19 mouse cellular contexts compared by ENCODE assay signal in genomic region chr2:107609872-107610559, GRCm38 (mm10).
DNase-seq lines count a peak whose midpoint lies in the region; ATAC-seq and TF ChIP-seq lines count a peak whose summit lies in the region.
"Had no signal": no experiment of that assay in that cellular context is flagged by ENCODE, and none has a peak within 500 bp of the region (broad histone marks: within the 10 kb centered on the region; RNA-seq: fewer than 3 reads in every experiment).

No protein-coding gene starts in this region.

- no peak overlapping the region for H3K9ac ChIP-seq in embryonic facial prominence, embryonic 11.5 days (replicated peaks; ENCODE audit: low read length)
- no peak overlapping the region for H3K9ac ChIP-seq in midbrain, postnatal 0 days (replicated peaks; ENCODE audit: low read length, poor library complexity, severe bottlenecking)
- no peak overlapping the region for H3K9ac ChIP-seq in hindbrain, embryonic 13.5 days
- no peak overlapping the region for H3K9ac ChIP-seq in forebrain, embryonic 12.5 days

- peak; percentile 10 for DNase-seq in embryonic facial prominence, embryonic 11.5 days (ENCODE audit: low spot score)
- no peak for DNase-seq in embryonic facial prominence, embryonic 10.5 days (ENCODE audit: low spot score)
- peak; percentile 8 for DNase-seq in midbrain, postnatal 0 days (ENCODE audit: low spot score)
- no peak for DNase-seq in midbrain, embryonic 10.5 days (ENCODE audit: low spot score)
- peak; percentile 66 for DNase-seq in retina, embryonic 14.5 days (ENCODE audit: low spot score)
- no peak for DNase-seq in layer of hippocampus, postnatal 14 days (ENCODE audit: low spot score in 2 of 2)
- DNase-seq: adrenal gland, postnatal 10 days; cerebellum, adult 11-12 months; cerebellum, adult 9-10 months; cerebellum, postnatal 25 days; gastrocnemius, postnatal 36 days; heart, adult 18-20 months; heart, postnatal 10 days; heart, postnatal 4 days had no signal

- no peaks in the 10 kb centered on the region for H3K36me3 ChIP-seq in embryonic facial prominence, embryonic 11.5 days (replicated peaks; ENCODE audit: control insufficient read depth, insufficient read depth, low read depth, low read length)
- no peaks in the 10 kb centered on the region for H3K36me3 ChIP-seq in embryonic facial prominence, embryonic 10.5 days (replicated peaks)
- no peaks in the 10 kb centered on the region for H3K36me3 ChIP-seq in midbrain, postnatal 0 days (ENCODE audit: insufficient read depth, low read length)
- no peaks in the 10 kb centered on the region for H3K36me3 ChIP-seq in midbrain, embryonic 10.5 days
- no peaks in the 10 kb centered on the region for H3K36me3 ChIP-seq in hindbrain, embryonic 13.5 days
- H3K36me3 ChIP-seq in forebrain, embryonic 12.5 days (replicated peaks), result no peaks in the 10 kb centered on the region
- H3K36me3 ChIP-seq: heart, embryonic 10.5 days had no signal

- no peak overlapping the region for H3K4me3 ChIP-seq in embryonic facial prominence, embryonic 11.5 days (ENCODE audit: low read depth, low read length)
- H3K4me3 ChIP-seq in embryonic facial prominence, embryonic 10.5 days, result no peak overlapping the region
- H3K4me3 ChIP-seq in midbrain, postnatal 0 days (ENCODE audit: low read depth, low read length), result no peak overlapping the region
- H3K4me3 ChIP-seq in midbrain, embryonic 10.5 days, result no peak overlapping the region
- H3K4me3 ChIP-seq in hindbrain, embryonic 13.5 days, result no peak overlapping the region
- H3K4me3 ChIP-seq in forebrain, embryonic 12.5 days (replicated peaks), result no peak overlapping the region
- H3K4me3 ChIP-seq: heart, embryonic 10.5 days had no signal

- ATAC-seq in embryonic facial prominence, embryonic 11.5 days (replicated peaks; ENCODE audit: insufficient number of reproducible peaks, low FRiP score, low TSS enrichment, low read depth), result no peak
- no peak for ATAC-seq in midbrain, postnatal 0 days (ENCODE audit: low FRiP score)
- ATAC-seq in hindbrain, embryonic 13.5 days (ENCODE audit: low FRiP score), result peak; percentile 61; the same call in 1 of the 2 replicates
- no peak for ATAC-seq in forebrain, embryonic 12.5 days (ENCODE audit: low FRiP score)
- ATAC-seq: forebrain, embryonic 14.5 days; intestine, embryonic 16.5 days had no signal

- no peak overlapping the region for H3K4me2 ChIP-seq in embryonic facial prominence, embryonic 11.5 days (ENCODE audit: low read depth, low read length)
- H3K4me2 ChIP-seq in midbrain, postnatal 0 days (ENCODE audit: low read depth, low read length, poor library complexity, severe bottlenecking), result no peak overlapping the region
- H3K4me2 ChIP-seq in hindbrain, embryonic 13.5 days, result no peak overlapping the region
- no peak overlapping the region for H3K4me2 ChIP-seq in forebrain, embryonic 12.5 days

- no peaks in the 10 kb centered on the region for H3K27me3 ChIP-seq in embryonic facial prominence, embryonic 11.5 days (ENCODE audit: control insufficient read depth, insufficient read depth, low read length)
- no peaks in the 10 kb centered on the region for H3K27me3 ChIP-seq in embryonic facial prominence, embryonic 10.5 days (replicated peaks; ENCODE audit: low read depth, poor library complexity, severe bottlenecking)
- no peaks in the 10 kb centered on the region for H3K27me3 ChIP-seq in midbrain, postnatal 0 days (ENCODE audit: insufficient read depth, low read length)
- no peaks in the 10 kb centered on the region for H3K27me3 ChIP-seq in midbrain, embryonic 10.5 days (ENCODE audit: low read depth, poor library complexity, severe bottlenecking)
- H3K27me3 ChIP-seq in hindbrain, embryonic 13.5 days, result no peaks in the 10 kb centered on the region
- no peaks in the 10 kb centered on the region for H3K27me3 ChIP-seq in forebrain, embryonic 12.5 days

- no peak overlapping the region for H3K27ac ChIP-seq in embryonic facial prominence, embryonic 11.5 days (replicated peaks; ENCODE audit: low read depth, low read length)
- H3K27ac ChIP-seq in embryonic facial prominence, embryonic 10.5 days (replicated peaks), result no peak overlapping the region
- H3K27ac ChIP-seq in midbrain, postnatal 0 days (ENCODE audit: low read depth, low read length), result no peak overlapping the region
- H3K27ac ChIP-seq in midbrain, embryonic 10.5 days (replicated peaks), result no peak overlapping the region
- H3K27ac ChIP-seq in hindbrain, embryonic 13.5 days, result no peak overlapping the region
- H3K27ac ChIP-seq in forebrain, embryonic 12.5 days, result no peak overlapping the region
- H3K27ac ChIP-seq: heart, embryonic 10.5 days had no signal

- no peaks in the 10 kb centered on the region for H3K4me1 ChIP-seq in embryonic facial prominence, embryonic 11.5 days (ENCODE audit: control insufficient read depth, insufficient read depth, low read length)
- H3K4me1 ChIP-seq in embryonic facial prominence, embryonic 10.5 days, result no peaks in the 10 kb centered on the region
- no peaks in the 10 kb centered on the region for H3K4me1 ChIP-seq in midbrain, postnatal 0 days (ENCODE audit: insufficient read depth, low read length)
- H3K4me1 ChIP-seq in midbrain, embryonic 10.5 days, result no peaks in the 10 kb centered on the region
- H3K4me1 ChIP-seq in hindbrain, embryonic 13.5 days (replicated peaks), result 0 out of 2 replicates have a peak, but pooled peaks cover 2% of the 10 kb centered on the region
- 0 out of 2 replicates have a peak, but pooled peaks cover 6% of the 10 kb centered on the region for H3K4me1 ChIP-seq in forebrain, embryonic 12.5 days
- H3K4me1 ChIP-seq: heart, embryonic 10.5 days had no signal

- 45% methylated on average over 5 of the region's 5 CpGs for WGBS in embryonic facial prominence, embryonic 11.5 days
- 59% methylated on average over 5 of the region's 5 CpGs for WGBS in embryonic facial prominence, embryonic 10.5 days
- WGBS in midbrain, postnatal 0 days, result 74% methylated on average over 5 of the region's 5 CpGs
- 73% methylated on average over 5 of the region's 5 CpGs for WGBS in midbrain, embryonic 10.5 days
- WGBS in hindbrain, embryonic 13.5 days, result 36% methylated on average over 5 of the region's 5 CpGs
- 55% methylated on average over 5 of the region's 5 CpGs for WGBS in forebrain, embryonic 12.5 days

- TF ChIP-seq CTCF in midbrain, postnatal 0 days (IDR thresholded peaks at IDR 0.05), result no peak

- no peaks in the 10 kb centered on the region for H3K9me3 ChIP-seq in embryonic facial prominence, embryonic 11.5 days (replicated peaks; ENCODE audit: control insufficient read depth, low read length)
- no peaks in the 10 kb centered on the region for H3K9me3 ChIP-seq in embryonic facial prominence, embryonic 10.5 days
- H3K9me3 ChIP-seq in midbrain, postnatal 0 days (ENCODE audit: low read length), result no peaks in the 10 kb centered on the region
- H3K9me3 ChIP-seq in midbrain, embryonic 10.5 days (replicated peaks), result no peaks in the 10 kb centered on the region
- no peaks in the 10 kb centered on the region for H3K9me3 ChIP-seq in hindbrain, embryonic 13.5 days
- H3K9me3 ChIP-seq in forebrain, embryonic 12.5 days, result no peaks in the 10 kb centered on the region
- H3K9me3 ChIP-seq: heart, embryonic 10.5 days had no signal

Comparison
In these comparisons a context has a peak if more than half of its experiments do, and no peak if none do; other contexts are left out.
1. DNase-seq: peak in embryonic facial prominence, embryonic 11.5 days (single experiment), midbrain, postnatal 0 days (single experiment) and retina, embryonic 14.5 days (single experiment); none in embryonic facial prominence, embryonic 10.5 days (single experiment), midbrain, embryonic 10.5 days (single experiment) and layer of hippocampus, postnatal 14 days (0 of 2).